28 mouse cellular contexts compared by ENCODE assay signal in genomic region chr13:100648223-100648622, GRCm38 (mm10).
"Had no signal": no experiment of that assay in that cellular context is flagged by ENCODE, and none has a peak within 500 bp of the region (broad histone marks: within the 10 kb centered on the region; RNA-seq: fewer than 3 reads in every experiment).

No protein-coding gene starts in this region.

- H3K4me3 ChIP-seq: gastrocnemius, adult 2 months; heart, adult 2 months; heart, embryonic 13.5 days; heart, embryonic 15.5 days; hindbrain, embryonic 12.5 days; intestine, embryonic 15.5 days; layer of hippocampus, adult 2 months; left cerebral cortex, adult 2 months; limb, embryonic 10.5 days; limb, embryonic 12.5 days; liver, embryonic 13.5 days had no signal

- H3K27me3 ChIP-seq: heart, embryonic 13.5 days; heart, embryonic 15.5 days; hindbrain, embryonic 12.5 days; intestine, embryonic 15.5 days; limb, embryonic 12.5 days; liver, embryonic 13.5 days had no signal

- H3K9ac ChIP-seq: heart, embryonic 13.5 days; heart, embryonic 15.5 days; hindbrain, embryonic 12.5 days; hindbrain, embryonic 14.5 days; intestine, embryonic 15.5 days; limb, embryonic 12.5 days; liver, embryonic 13.5 days had no signal

- H3K9me3 ChIP-seq: heart, embryonic 13.5 days; heart, embryonic 15.5 days; hindbrain, embryonic 12.5 days; intestine, embryonic 15.5 days; limb, embryonic 10.5 days; limb, embryonic 12.5 days; liver, embryonic 13.5 days had no signal

- H3K27ac ChIP-seq: gastrocnemius, adult 2 months; heart, adult 2 months; heart, embryonic 13.5 days; heart, embryonic 15.5 days; hindbrain, embryonic 12.5 days; hindbrain, embryonic 14.5 days; intestine, embryonic 15.5 days; layer of hippocampus, adult 2 months; left cerebral cortex, adult 2 months; limb, embryonic 10.5 days; limb, embryonic 12.5 days; liver, embryonic 13.5 days had no signal

- ATAC-seq: hindbrain, embryonic 16.5 days; inflammation-experienced regulatory T-cells, adult 6 months; intestine, embryonic 15.5 days; intestine, postnatal 0 days had no signal

- H3K4me2 ChIP-seq: heart, embryonic 11.5 days; heart, embryonic 13.5 days; heart, embryonic 15.5 days; hindbrain, embryonic 12.5 days; hindbrain, embryonic 14.5 days; intestine, embryonic 15.5 days; limb, embryonic 12.5 days; liver, embryonic 11.5 days; liver, embryonic 13.5 days had no signal

- DNase-seq: gastrocnemius, adult 2 months; gastrocnemius, postnatal 10 days; gastrocnemius, postnatal 25 days; heart, adult 11 months; heart, adult 2 months; heart, postnatal 14 days; heart, postnatal 36 days; kidney, adult 18-20 months; kidney, adult 8-10 months; kidney, postnatal 10 days; kidney, postnatal 25 days; kidney, postnatal 4 days; liver; liver, embryonic 13.5 days had no signal
